ENCODE assay signal across 9 mouse cellular contexts in genomic region chr13:31992409-31993201, GRCm38 (mm10).
DNase-seq lines count a peak whose midpoint lies in the region; ATAC-seq lines count a peak whose summit lies in the region.
"Had no signal": no experiment of that assay in that cellular context is flagged by ENCODE, and none has a peak within 500 bp of the region (broad histone marks: within the 10 kb centered on the region; RNA-seq: fewer than 3 reads in every experiment).

No protein-coding gene starts in this region.

- H3K36me3 ChIP-seq in hindbrain, embryonic 11.5 days (ENCODE audit: control insufficient read depth, insufficient read depth, low read length): no peaks in the 10 kb centered on the region
- no peaks in the 10 kb centered on the region for H3K36me3 ChIP-seq in hindbrain, embryonic 10.5 days
- H3K36me3 ChIP-seq in hindbrain, embryonic 12.5 days: no peaks in the 10 kb centered on the region

- no peak overlapping the region for H3K4me2 ChIP-seq in hindbrain, embryonic 11.5 days (replicated peaks; ENCODE audit: low read depth, low read length)
- H3K4me2 ChIP-seq in hindbrain, embryonic 12.5 days (replicated peaks): no peak overlapping the region

- no peaks in the 10 kb centered on the region for H3K27me3 ChIP-seq in hindbrain, embryonic 11.5 days (ENCODE audit: control insufficient read depth, insufficient read depth, low read length)
- no peaks in the 10 kb centered on the region for H3K27me3 ChIP-seq in hindbrain, embryonic 10.5 days (ENCODE audit: insufficient read depth, poor library complexity, severe bottlenecking)
- H3K27me3 ChIP-seq in hindbrain, embryonic 12.5 days: no peaks in the 10 kb centered on the region

- DNase-seq in hindbrain, embryonic 11.5 days (ENCODE audit: low spot score): no peak
- DNase-seq in hindbrain, embryonic 10.5 days (ENCODE audit: low spot score): no peak
- DNase-seq in embryo, embryonic 9.5 days (ENCODE audit: extremely low spot score): peak; percentile 22
- DNase-seq in lung, postnatal 36 days: peak; percentile 56
- DNase-seq in testis, postnatal 14 days (ENCODE audit: low spot score): no peak
- DNase-seq in spleen, postnatal 10 days (ENCODE audit: low spot score in 2 of 2): no peak
- DNase-seq in right cerebral cortex, adult 2 months (ENCODE audit: low spot score in 2 of 2): no peak

- H3K4me1 ChIP-seq in hindbrain, embryonic 11.5 days (replicated peaks; ENCODE audit: control insufficient read depth, insufficient read depth, low read length): no peaks in the 10 kb centered on the region
- H3K4me1 ChIP-seq in hindbrain, embryonic 10.5 days (replicated peaks): 0 out of 2 replicates have a peak, but pooled peaks cover 8% of the 10 kb centered on the region
- H3K4me1 ChIP-seq in hindbrain, embryonic 12.5 days: peaks cover 5% of the 10 kb centered on the region

- H3K4me3 ChIP-seq in hindbrain, embryonic 11.5 days (ENCODE audit: low read depth, low read length): no peak overlapping the region
- H3K4me3 ChIP-seq in hindbrain, embryonic 10.5 days: no peak overlapping the region
- H3K4me3 ChIP-seq in hindbrain, embryonic 12.5 days: no peak overlapping the region
- H3K4me3 ChIP-seq: erythroblast, embryonic 14.5 days had no signal

- H3K9ac ChIP-seq in hindbrain, embryonic 11.5 days (ENCODE audit: low read depth, low read length): no peak overlapping the region
- no peak overlapping the region for H3K9ac ChIP-seq in hindbrain, embryonic 12.5 days

- peak; percentile 70 for ATAC-seq in hindbrain, embryonic 11.5 days (ENCODE audit: low FRiP score)
- ATAC-seq in hindbrain, embryonic 12.5 days (ENCODE audit: low FRiP score): peak; percentile 50; the same call in 1 of the 2 replicates

- no peaks in the 10 kb centered on the region for H3K9me3 ChIP-seq in hindbrain, embryonic 11.5 days (ENCODE audit: control insufficient read depth, low read length)
- H3K9me3 ChIP-seq in hindbrain, embryonic 10.5 days: 0 out of 2 replicates have a peak, but pooled peaks cover 4% of the 10 kb centered on the region
- peaks cover 8% of the 10 kb centered on the region; the same call in 1 of the 2 replicates for H3K9me3 ChIP-seq in hindbrain, embryonic 12.5 days (replicated peaks)

- 67% methylated on average over 12 of the region's 12 CpGs for WGBS in hindbrain, embryonic 11.5 days
- 67% methylated on average over 12 of the region's 12 CpGs for WGBS in hindbrain, embryonic 10.5 days
- 57% methylated on average over 12 of the region's 12 CpGs for WGBS in hindbrain, embryonic 12.5 days

- no peak overlapping the region for H3K27ac ChIP-seq in hindbrain, embryonic 11.5 days (ENCODE audit: low read depth, low read length)
- H3K27ac ChIP-seq in hindbrain, embryonic 10.5 days: no peak overlapping the region
- peak overlapping the region; percentile 52; the same call in 1 of the 2 replicates for H3K27ac ChIP-seq in hindbrain, embryonic 12.5 days

Comparison
In these comparisons a context has a peak if more than half of its experiments do, and no peak if none do; other contexts are left out.
1. DNase-seq: peak in embryo, embryonic 9.5 days (single experiment) and lung, postnatal 36 days (single experiment); none in hindbrain, embryonic 11.5 days (single experiment), hindbrain, embryonic 10.5 days (single experiment), testis, postnatal 14 days (single experiment), spleen, postnatal 10 days (0 of 2) and right cerebral cortex, adult 2 months (0 of 2).